Mouse (Mus musculus): ENCODE results near the gene Spats1.

DNA sequence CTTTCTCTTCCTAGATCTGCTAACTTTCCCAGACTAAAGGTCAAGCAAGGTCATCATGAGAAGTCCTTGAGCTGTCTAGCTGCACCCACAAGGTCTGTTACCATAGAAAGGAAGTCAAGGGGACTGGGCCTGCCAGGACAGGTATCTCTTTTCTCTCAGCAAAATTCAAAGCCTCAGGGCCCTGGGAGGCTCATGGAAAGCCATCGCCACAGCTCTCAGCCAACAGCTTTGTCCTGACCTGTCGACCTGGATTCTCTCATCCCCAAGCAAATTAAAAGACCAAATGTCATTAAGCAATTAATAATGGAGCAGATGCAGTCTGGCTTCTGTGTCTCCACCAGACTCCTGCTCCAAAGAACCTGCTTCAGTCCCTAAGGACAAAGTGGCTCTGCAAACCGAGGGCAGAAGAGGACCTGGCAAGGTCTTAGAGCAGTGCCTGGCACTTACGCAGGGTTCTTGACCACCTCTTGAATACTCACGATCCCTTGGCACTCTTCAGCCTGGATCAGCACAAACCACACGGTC lies 30.8 kb upstream of the Spats1 start:
- TF ChIP-seq CTCF (IDR thresholded peaks at IDR 0.05; ENCODE audit: low read depth) (no peak), EP300 (IDR thresholded peaks at IDR 0.05; ENCODE audit: low read depth) (no peak)

Data from liver, postnatal 0 days (tissue).